Mouse (Mus musculus): Measurements from ENCODE around the gene Gart. TPM values are rescaled to one million over a fixed set of nuclear protein-coding genes. Genes with fewer than 3 reads are reported as not detected.
A peak's percentile ranks its signal among the peaks of the same experiment; 100 is the strongest.

Gart gene
- polyA plus RNA-seq, 1 experiment, result 64.1 TPM

DNA sequence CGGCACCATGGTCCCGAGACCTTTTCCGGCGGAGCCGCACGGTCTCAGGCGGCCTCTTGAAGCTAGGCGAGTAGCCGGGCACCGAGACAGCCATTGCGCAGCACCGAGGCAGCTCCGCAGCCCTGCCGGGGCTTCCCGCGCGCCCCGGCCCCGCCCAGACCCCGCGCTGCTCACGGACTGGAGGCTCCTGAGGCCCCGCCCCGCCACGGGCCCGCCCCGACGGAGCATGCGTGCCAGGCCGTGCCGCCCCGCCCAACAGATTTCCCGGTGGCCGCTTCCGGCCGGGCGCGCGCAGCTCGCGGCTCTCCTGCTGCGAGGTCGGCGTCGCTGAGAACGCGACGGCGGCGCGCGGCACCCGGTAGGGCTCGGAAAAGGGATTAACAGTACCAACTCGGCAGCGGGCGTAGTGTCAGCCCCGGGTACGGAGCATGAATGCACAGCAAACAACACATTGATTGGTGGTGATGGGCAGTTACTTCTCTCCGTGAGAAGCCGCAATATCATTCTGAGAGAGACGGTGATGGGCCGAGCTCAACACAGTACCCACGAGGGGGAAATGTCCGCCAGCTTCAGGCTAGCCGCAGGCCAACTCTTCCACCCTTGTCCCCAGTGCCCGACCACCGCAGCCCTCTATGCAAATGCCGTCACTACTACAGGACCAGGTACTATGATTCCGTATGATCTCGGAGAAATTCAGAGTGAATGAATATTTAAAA, 42.0 kb upstream of the Gart start, which contains the start of gene Donson:
Gene Donson (minus strand): TSS at position 152 of the 716 bp plus-strand sequence.
- Histone ChIP-seq H3K27me3 (ENCODE audit: control insufficient read depth, insufficient read depth, insufficient read length) (no peaks in the 10 kb centered on the region), H3ac (ENCODE audit: control insufficient read depth, insufficient read length) (peak within 1 kb of the TSS; percentile 51)
- no peak for TF ChIP-seq E2F4 (IDR thresholded peaks at IDR 0.05; ENCODE audit: insufficient read depth)
- peak in 1 of 3 experiments; percentile 3 for TF ChIP-seq MYOG (IDR thresholded peaks at IDR 0.05; ENCODE audit: control insufficient read depth in 1 of 3, insufficient read depth in 1 of 3, insufficient read length in 2 of 3, low read depth in 2 of 3)
- no peak for TF ChIP-seq SRF (IDR thresholded peaks at IDR 0.05; ENCODE audit: control insufficient read depth, insufficient read length, low read depth)
- TF ChIP-seq MAX (IDR thresholded peaks at IDR 0.05; ENCODE audit: low read depth), result no peak
- no peak for TF ChIP-seq REST (IDR thresholded peaks at IDR 0.05; ENCODE audit: insufficient read depth, insufficient read length)
- peak; percentile 92 for TF ChIP-seq POLR2A (IDR thresholded peaks at IDR 0.05; ENCODE audit: insufficient read length, low read depth)
- TF ChIP-seq POLR2AphosphoS2 (IDR thresholded peaks at IDR 0.05; ENCODE audit: insufficient read length, low read depth), result peak; percentile 83
- TF ChIP-seq USF1 (IDR thresholded peaks at IDR 0.05; ENCODE audit: low read depth), result no peak
- TF ChIP-seq TCF3 (IDR thresholded peaks at IDR 0.05; ENCODE audit: insufficient read length, low read depth), result no peak
- peak in 1 of 3 experiments; percentile 6 for TF ChIP-seq MYOD1 (IDR thresholded peaks at IDR 0.05; ENCODE audit: control insufficient read depth in 1 of 3, insufficient read length in 2 of 3, low read depth in 2 of 3)
- TF ChIP-seq CEBPB (IDR thresholded peaks at IDR 0.05; ENCODE audit: insufficient read depth, poor library complexity, severe bottlenecking), result no peak
- TF ChIP-seq TCF12 (IDR thresholded peaks at IDR 0.05; ENCODE audit: insufficient read depth, poor library complexity, severe bottlenecking), result no peak

GRCm38 (mm10) chr16:91688023-91688618, 41.4 kb upstream of the Gart start:
- Histone ChIP-seq H3ac (ENCODE audit: control insufficient read depth, insufficient read length) (peak overlapping the region; percentile 51), H3K79me2 (ENCODE audit: control insufficient read depth, insufficient read depth) (peaks cover 4% of the 10 kb centered on the region), H3K4me3 (peak overlapping the region; percentile 46), H3K4me2 (ENCODE audit: low read depth) (peak overlapping the region; percentile 81), H3K27me3 (ENCODE audit: control insufficient read depth, insufficient read depth, insufficient read length) (no peaks in the 10 kb centered on the region), H3K36me3 (ENCODE audit: control insufficient read depth, insufficient read depth) (no peaks in the 10 kb centered on the region)
- TF ChIP-seq MYOD1 (IDR thresholded peaks at IDR 0.05; ENCODE audit: control insufficient read depth in 1 of 3, insufficient read length in 2 of 3, low read depth in 2 of 3) (peak in 1 of 3 experiments; percentile 0), MAX (IDR thresholded peaks at IDR 0.05; ENCODE audit: low read depth) (no peak)

More for the DNA sequence above, 42.0 kb upstream of the Gart start, which contains the start of gene Donson:
- H3K79me2 ChIP-seq (ENCODE audit: control insufficient read depth, insufficient read depth), result peaks cover 4% of the 10 kb centered on the region
- peak within 1 kb of the TSS; percentile 46 for H3K4me3 ChIP-seq
- H3K36me3 ChIP-seq (ENCODE audit: control insufficient read depth, insufficient read depth), result no peaks in the 10 kb centered on the region
- H3K4me2 ChIP-seq (ENCODE audit: low read depth), result peak within 1 kb of the TSS; percentile 99

DNA sequence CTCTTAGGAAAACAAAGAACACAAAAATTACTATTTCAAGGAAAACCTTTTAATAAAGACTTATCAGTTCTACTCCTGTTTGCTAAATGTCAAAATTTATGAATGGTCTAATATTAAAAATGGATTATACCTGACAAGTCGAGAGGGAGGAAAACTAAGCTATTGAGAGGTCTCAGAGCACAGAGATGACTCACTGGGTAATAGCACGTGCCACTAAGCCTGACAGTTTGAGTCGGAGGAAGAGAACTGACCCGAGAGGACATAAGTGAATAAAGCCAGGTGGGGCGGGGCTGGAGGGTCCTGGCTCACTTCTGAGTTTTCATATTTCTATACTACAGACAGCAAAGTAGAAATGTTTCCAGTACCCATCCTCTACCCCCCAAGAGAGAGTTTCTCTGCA, 39.6 kb upstream of the Gart start:
- Histone ChIP-seq H3K36me3 (ENCODE audit: control insufficient read depth, insufficient read depth) (peaks cover 4% of the 10 kb centered on the region), H3ac (ENCODE audit: control insufficient read depth, insufficient read length) (no peak overlapping the region), H3K27me3 (ENCODE audit: control insufficient read depth, insufficient read depth, insufficient read length) (no peaks in the 10 kb centered on the region), H3K4me2 (ENCODE audit: low read depth) (no peak overlapping the region), H3K79me2 (ENCODE audit: control insufficient read depth, insufficient read depth) (peaks cover 4% of the 10 kb centered on the region), H3K4me3 (no peak overlapping the region)
- TF ChIP-seq TCF3 (IDR thresholded peaks at IDR 0.05; ENCODE audit: insufficient read length, low read depth), result no peak
- no peak for TF ChIP-seq USF1 (IDR thresholded peaks at IDR 0.05; ENCODE audit: low read depth)
- TF ChIP-seq MYOG (IDR thresholded peaks at IDR 0.05; ENCODE audit: control insufficient read depth in 1 of 3, insufficient read depth in 1 of 3, insufficient read length in 2 of 3, low read depth in 2 of 3), result no peak
- TF ChIP-seq E2F4 (IDR thresholded peaks at IDR 0.05; ENCODE audit: insufficient read depth), result no peak
- no peak for TF ChIP-seq CEBPB (IDR thresholded peaks at IDR 0.05; ENCODE audit: insufficient read depth, poor library complexity, severe bottlenecking)
- no peak for TF ChIP-seq TCF12 (IDR thresholded peaks at IDR 0.05; ENCODE audit: insufficient read depth, poor library complexity, severe bottlenecking)
- TF ChIP-seq POLR2AphosphoS2 (IDR thresholded peaks at IDR 0.05; ENCODE audit: insufficient read length, low read depth), result no peak
- no peak for TF ChIP-seq MAX (IDR thresholded peaks at IDR 0.05; ENCODE audit: low read depth)
- no peak for TF ChIP-seq POLR2A (IDR thresholded peaks at IDR 0.05; ENCODE audit: insufficient read length, low read depth)
- TF ChIP-seq REST (IDR thresholded peaks at IDR 0.05; ENCODE audit: insufficient read depth, insufficient read length), result no peak
- no peak for TF ChIP-seq MYOD1 (IDR thresholded peaks at IDR 0.05; ENCODE audit: control insufficient read depth in 1 of 3, insufficient read length in 2 of 3, low read depth in 2 of 3)
- no peak for TF ChIP-seq SRF (IDR thresholded peaks at IDR 0.05; ENCODE audit: control insufficient read depth, insufficient read length, low read depth)

DNA sequence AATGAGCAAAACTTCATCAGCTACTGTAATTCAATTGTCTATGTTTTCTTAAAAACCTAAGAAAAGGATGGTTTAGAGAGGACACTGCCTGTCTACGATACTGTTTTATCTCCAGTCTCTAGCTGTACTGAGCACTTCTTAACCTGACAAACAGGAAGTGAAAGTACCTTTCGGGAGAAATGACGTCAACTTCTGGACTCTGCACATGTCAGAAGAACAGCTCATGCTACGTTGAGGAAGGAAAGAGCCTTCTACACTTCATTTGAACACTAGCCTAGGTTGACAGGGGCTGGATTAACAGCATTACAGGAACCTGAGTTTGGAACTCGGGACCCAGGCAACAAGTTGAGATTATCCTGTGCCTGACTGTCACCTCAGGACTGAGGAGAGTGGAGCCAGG, 38.8 kb upstream of the Gart start:
- Histone ChIP-seq H3K36me3 (ENCODE audit: control insufficient read depth, insufficient read depth) (peaks cover 4% of the 10 kb centered on the region), H3K27me3 (ENCODE audit: control insufficient read depth, insufficient read depth, insufficient read length) (no peaks in the 10 kb centered on the region), H3ac (ENCODE audit: control insufficient read depth, insufficient read length) (no peak overlapping the region), H3K79me2 (ENCODE audit: control insufficient read depth, insufficient read depth) (peaks cover 4% of the 10 kb centered on the region), H3K4me2 (ENCODE audit: low read depth) (no peak overlapping the region), H3K4me3 (no peak overlapping the region)
- TF ChIP-seq TCF3 (IDR thresholded peaks at IDR 0.05; ENCODE audit: insufficient read length, low read depth), result no peak
- TF ChIP-seq POLR2AphosphoS2 (IDR thresholded peaks at IDR 0.05; ENCODE audit: insufficient read length, low read depth), result no peak
- TF ChIP-seq MAX (IDR thresholded peaks at IDR 0.05; ENCODE audit: low read depth), result no peak
- no peak for TF ChIP-seq USF1 (IDR thresholded peaks at IDR 0.05; ENCODE audit: low read depth)

- Histone ChIP-seq H3K4me2 (ENCODE audit: low read depth) (no peak overlapping the region), H3K4me3 (no peak overlapping the region), H3K79me2 (ENCODE audit: control insufficient read depth, insufficient read depth) (no peaks in the 10 kb centered on the region), H3K36me3 (ENCODE audit: control insufficient read depth, insufficient read depth) (peaks cover 46% of the 10 kb centered on the region), H3ac (ENCODE audit: control insufficient read depth, insufficient read length) (no peak overlapping the region), H3K27me3 (ENCODE audit: control insufficient read depth, insufficient read depth, insufficient read length) (no peaks in the 10 kb centered on the region)
- no peak for TF ChIP-seq POLR2A (IDR thresholded peaks at IDR 0.05; ENCODE audit: insufficient read length, low read depth)
- TF ChIP-seq MAX (IDR thresholded peaks at IDR 0.05; ENCODE audit: low read depth), result no peak
- TF ChIP-seq POLR2AphosphoS2 (IDR thresholded peaks at IDR 0.05; ENCODE audit: insufficient read length, low read depth), result peak; percentile 72
These were observed 33.9 kb upstream of the Gart start for GRCm38 (mm10) chr16:91680656-91681055.

Data from myocyte (in vitro differentiated cells).